Mouse (Mus musculus): ENCODE results near the gene Iqschfp. TPM values are rescaled to one million over a fixed set of nuclear protein-coding genes. Genes with fewer than 3 reads are reported as not detected.

Iqschfp gene
- total RNA-seq (2014; rRNA removed; ENCODE audit: low replicate concordance), result not detected in 2 replicates
- polyA plus RNA-seq (2015; fragmentation: Nextera tagmentation; extraction: Ambion mirVana), result not detected in 2 replicates

GRCm38 (mm10) chr3:67892026-67892705, at the start of gene Iqschfp, which contains the start of gene Iqcj:
Iqschfp (plus strand) TSS chr3:67892232.
Iqcj (plus strand) TSS chr3:67892220.
- H3K4me2 ChIP-seq (ENCODE audit: low read depth, low read length), result no peak within 1 kb of the TSS
- H3K4me1 ChIP-seq (ENCODE audit: control insufficient read depth, insufficient read depth), result no peaks in the 10 kb centered on the region
- no peaks in the 10 kb centered on the region for H3K36me3 ChIP-seq (replicated peaks; ENCODE audit: control insufficient read depth, insufficient read depth, low read length)
- ATAC-seq (ENCODE audit: insufficient read depth, low read depth) (no peak), DNase-seq (ENCODE audit: low spot score) (no peak)
- no peak within 1 kb of the TSS for H3K9ac ChIP-seq (replicated peaks; ENCODE audit: low read depth, low read length)
- H3K9me3 ChIP-seq (replicated peaks; ENCODE audit: control insufficient read depth, low read length), result no peaks in the 10 kb centered on the region
- WGBS, result 68% methylated on average over 15 of the region's 15 CpGs
- no peaks in the 10 kb centered on the region for H3K27me3 ChIP-seq (ENCODE audit: control insufficient read depth, insufficient read depth, low read length)
- no peak within 1 kb of the TSS for H3K4me3 ChIP-seq (ENCODE audit: low read depth, low read length)
- no peak for TF ChIP-seq EP300 (IDR thresholded peaks at IDR 0.05; ENCODE audit: low read depth)
- no peak for TF ChIP-seq CTCF (IDR thresholded peaks at IDR 0.05; ENCODE audit: low read depth)
- H3K27ac ChIP-seq (ENCODE audit: low read depth), result no peak within 1 kb of the TSS

- TF ChIP-seq EP300 (IDR thresholded peaks at IDR 0.05; ENCODE audit: low read depth) (no peak), CTCF (IDR thresholded peaks at IDR 0.05; ENCODE audit: low read depth) (no peak)
- no peak for ATAC-seq (ENCODE audit: insufficient read depth, low read depth)
- WGBS, result 83% methylated on average over 5 of the region's 5 CpGs
Measured at GRCm38 (mm10) chr3:67852397-67852796, 39.6 kb upstream of the Iqschfp start.

GRCm38 (mm10) chr3:67861524-67861923, 30.5 kb upstream of the Iqschfp start:
- H3K36me3 ChIP-seq (replicated peaks; ENCODE audit: control insufficient read depth, insufficient read depth, low read length), result no peaks in the 10 kb centered on the region
- H3K4me1 ChIP-seq (ENCODE audit: control insufficient read depth, insufficient read depth), result no peaks in the 10 kb centered on the region
- no peak overlapping the region for H3K4me3 ChIP-seq (ENCODE audit: low read depth, low read length)
- WGBS, result 77% methylated on average over 3 of the region's 3 CpGs
- H3K9ac ChIP-seq (replicated peaks; ENCODE audit: low read depth, low read length), result no peak overlapping the region
- TF ChIP-seq CTCF (IDR thresholded peaks at IDR 0.05; ENCODE audit: low read depth) (no peak), EP300 (IDR thresholded peaks at IDR 0.05; ENCODE audit: low read depth) (no peak)
- H3K27ac ChIP-seq (ENCODE audit: low read depth), result no peak overlapping the region
- H3K9me3 ChIP-seq (replicated peaks; ENCODE audit: control insufficient read depth, low read length), result no peaks in the 10 kb centered on the region
- no peak for DNase-seq (ENCODE audit: low spot score)
- H3K27me3 ChIP-seq (ENCODE audit: control insufficient read depth, insufficient read depth, low read length), result no peaks in the 10 kb centered on the region
- H3K4me2 ChIP-seq (ENCODE audit: low read depth, low read length), result no peak overlapping the region
- ATAC-seq (ENCODE audit: insufficient read depth, low read depth), result no peak

More at GRCm38 (mm10) chr3:67852397-67852796, 39.6 kb upstream of the Iqschfp start:
- Histone ChIP-seq H3K9ac (replicated peaks; ENCODE audit: low read depth, low read length) (no peak overlapping the region), H3K27ac (ENCODE audit: low read depth) (no peak overlapping the region), H3K27me3 (ENCODE audit: control insufficient read depth, insufficient read depth, low read length) (no peaks in the 10 kb centered on the region), H3K4me3 (ENCODE audit: low read depth, low read length) (no peak overlapping the region), H3K4me2 (ENCODE audit: low read depth, low read length) (no peak overlapping the region), H3K9me3 (replicated peaks; ENCODE audit: control insufficient read depth, low read length) (no peaks in the 10 kb centered on the region), H3K4me1 (ENCODE audit: control insufficient read depth, insufficient read depth) (no peaks in the 10 kb centered on the region), H3K36me3 (replicated peaks; ENCODE audit: control insufficient read depth, insufficient read depth, low read length) (no peaks in the 10 kb centered on the region)
- no peak for DNase-seq (ENCODE audit: low spot score)

GRCm38 (mm10) chr3:67867420-67868065, 24.5 kb upstream of the Iqschfp start:
- no peak overlapping the region for H3K27ac ChIP-seq (ENCODE audit: low read depth)
- H3K4me2 ChIP-seq (ENCODE audit: low read depth, low read length), result no peak overlapping the region
- no peak for DNase-seq (ENCODE audit: low spot score)
- no peak for TF ChIP-seq CTCF (IDR thresholded peaks at IDR 0.05; ENCODE audit: low read depth)
- H3K4me1 ChIP-seq (ENCODE audit: control insufficient read depth, insufficient read depth), result no peaks in the 10 kb centered on the region
- WGBS, result 74% methylated on average over 13 of the region's 13 CpGs
- no peaks in the 10 kb centered on the region for H3K9me3 ChIP-seq (replicated peaks; ENCODE audit: control insufficient read depth, low read length)
- H3K36me3 ChIP-seq (replicated peaks; ENCODE audit: control insufficient read depth, insufficient read depth, low read length), result no peaks in the 10 kb centered on the region
- no peak for ATAC-seq (ENCODE audit: insufficient read depth, low read depth)
- no peak overlapping the region for H3K9ac ChIP-seq (replicated peaks; ENCODE audit: low read depth, low read length)
- H3K27me3 ChIP-seq (ENCODE audit: control insufficient read depth, insufficient read depth, low read length), result no peaks in the 10 kb centered on the region
- no peak overlapping the region for H3K4me3 ChIP-seq (ENCODE audit: low read depth, low read length)

GRCm38 (mm10) chr3:67869424-67869823, 22.6 kb upstream of the Iqschfp start:
- no peak for TF ChIP-seq EP300 (IDR thresholded peaks at IDR 0.05; ENCODE audit: low read depth)
- no peak for TF ChIP-seq CTCF (IDR thresholded peaks at IDR 0.05; ENCODE audit: low read depth)
- H3K9ac ChIP-seq (replicated peaks; ENCODE audit: low read depth, low read length), result no peak overlapping the region
- WGBS, result 73% methylated on average over 1 of the region's 1 CpGs
- H3K36me3 ChIP-seq (replicated peaks; ENCODE audit: control insufficient read depth, insufficient read depth, low read length), result no peaks in the 10 kb centered on the region
- H3K27ac ChIP-seq (ENCODE audit: low read depth), result no peak overlapping the region
- H3K9me3 ChIP-seq (replicated peaks; ENCODE audit: control insufficient read depth, low read length), result no peaks in the 10 kb centered on the region
- DNase-seq (ENCODE audit: low spot score) (no peak), ATAC-seq (ENCODE audit: insufficient read depth, low read depth) (no peak)
- no peaks in the 10 kb centered on the region for H3K4me1 ChIP-seq (ENCODE audit: control insufficient read depth, insufficient read depth)
- no peak overlapping the region for H3K4me3 ChIP-seq (ENCODE audit: low read depth, low read length)
- H3K4me2 ChIP-seq (ENCODE audit: low read depth, low read length), result no peak overlapping the region
- no peaks in the 10 kb centered on the region for H3K27me3 ChIP-seq (ENCODE audit: control insufficient read depth, insufficient read depth, low read length)
